Comparison of ENCODE assay signal across 19 mouse cellular contexts in the genomic region with DNA sequence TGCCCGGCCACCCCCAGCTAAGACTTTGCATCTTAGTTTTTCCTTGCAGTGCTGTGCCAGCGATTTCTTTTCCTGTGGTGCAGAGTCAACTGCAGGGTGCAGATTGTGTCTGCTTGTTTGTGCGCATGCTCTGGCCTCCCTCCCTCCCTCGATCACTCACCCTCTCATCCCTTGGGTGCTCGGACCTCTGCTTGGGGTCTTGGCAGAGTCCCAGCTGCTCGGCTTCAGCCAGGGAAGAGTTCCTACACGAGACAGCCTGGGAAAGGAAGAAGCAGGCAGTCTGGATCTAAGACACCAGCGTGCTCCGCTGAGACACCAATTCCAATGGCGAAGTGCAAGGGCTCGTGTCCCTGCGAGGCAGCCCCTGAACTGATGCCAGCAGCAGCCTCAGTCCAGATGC. TPM values are rescaled to one million over a fixed set of nuclear protein-coding genes. Genes with fewer than 3 reads are reported as not detected.
DNase-seq lines count a peak whose midpoint lies in the region; ATAC-seq lines count a peak whose summit lies in the region.
"Had no signal": no experiment of that assay in that cellular context is flagged by ENCODE, and none has a peak within 500 bp of the region (broad histone marks: within the 10 kb centered on the region; RNA-seq: fewer than 3 reads in every experiment).

No protein-coding gene starts in this region.

- ATAC-seq in embryonic facial prominence, embryonic 12.5 days (ENCODE audit: insufficient number of reproducible peaks, insufficient read depth, low FRiP score, low TSS enrichment), result 0 out of 2 replicates have a peak, but pooled peaks have one; percentile 28
- ATAC-seq in kidney, embryonic 15.5 days (replicated peaks; ENCODE audit: low FRiP score), result no peak
- no peak for ATAC-seq in embryonic facial prominence, embryonic 13.5 days (ENCODE audit: insufficient number of reproducible peaks, insufficient read depth, low FRiP score, low TSS enrichment, low read depth)
- ATAC-seq in erythroblast, adult 5-6 weeks (replicated peaks; ENCODE audit: low FRiP score, poor library complexity, severe bottlenecking), result no peak
- ATAC-seq: inflammation-experienced regulatory T-cells, adult 6 months had no signal

- H3K9ac ChIP-seq in embryonic facial prominence, embryonic 12.5 days, result no peak overlapping the region
- H3K9ac ChIP-seq in kidney, embryonic 15.5 days, result no peak overlapping the region
- H3K9ac ChIP-seq in embryonic facial prominence, embryonic 13.5 days, result peak overlapping the region; percentile 51; the same call in 1 of the 2 replicates
- H3K9ac ChIP-seq: forebrain, embryonic 12.5 days; hindbrain, embryonic 12.5 days; stomach, embryonic 15.5 days had no signal

- no peak overlapping the region for H3K4me3 ChIP-seq in embryonic facial prominence, embryonic 12.5 days
- no peak overlapping the region for H3K4me3 ChIP-seq in embryonic facial prominence, embryonic 10.5 days
- H3K4me3 ChIP-seq in kidney, embryonic 15.5 days (replicated peaks), result no peak overlapping the region
- H3K4me3 ChIP-seq in embryonic facial prominence, embryonic 13.5 days, result no peak overlapping the region
- H3K4me3 ChIP-seq: forebrain, embryonic 12.5 days; hindbrain, embryonic 12.5 days; stomach, embryonic 15.5 days had no signal

- no peak overlapping the region for H3K27ac ChIP-seq in embryonic facial prominence, embryonic 12.5 days
- H3K27ac ChIP-seq in embryonic facial prominence, embryonic 10.5 days (replicated peaks), result no peak overlapping the region
- H3K27ac ChIP-seq in kidney, embryonic 15.5 days, result no peak overlapping the region
- peak overlapping the region; percentile 16; the same call in 1 of the 2 replicates for H3K27ac ChIP-seq in embryonic facial prominence, embryonic 13.5 days
- H3K27ac ChIP-seq: forebrain, embryonic 12.5 days; hindbrain, embryonic 12.5 days; stomach, embryonic 15.5 days had no signal

- no peaks in the 10 kb centered on the region for H3K27me3 ChIP-seq in embryonic facial prominence, embryonic 12.5 days
- no peaks in the 10 kb centered on the region for H3K27me3 ChIP-seq in embryonic facial prominence, embryonic 10.5 days (replicated peaks; ENCODE audit: low read depth, poor library complexity, severe bottlenecking)
- H3K27me3 ChIP-seq in kidney, embryonic 15.5 days, result no peaks in the 10 kb centered on the region
- H3K27me3 ChIP-seq in embryonic facial prominence, embryonic 13.5 days, result no peaks in the 10 kb centered on the region
- H3K27me3 ChIP-seq: CH12.LX; forebrain, embryonic 12.5 days; hindbrain, embryonic 12.5 days; stomach, embryonic 15.5 days had no signal

- no peak for DNase-seq in embryonic facial prominence, embryonic 10.5 days (ENCODE audit: low spot score)
- DNase-seq in kidney, adult 11 months, result peak; percentile 37
- peak; percentile 33 to 38 for DNase-seq in kidney, adult 8-10 months
- DNase-seq in retina, postnatal 1 day, result no peak
- DNase-seq: adrenal gland, adult 2 months; cerebellum, adult 2 months; left cerebral cortex, postnatal 4 days; lung, adult 2 months; midbrain, embryonic 14.5 days had no signal

- 54% methylated on average over 12 of the region's 12 CpGs for WGBS in embryonic facial prominence, embryonic 12.5 days
- WGBS in embryonic facial prominence, embryonic 10.5 days, result 72% methylated on average over 12 of the region's 12 CpGs
- 61% methylated on average over 12 of the region's 12 CpGs for WGBS in kidney, embryonic 15.5 days
- 61% methylated on average over 12 of the region's 12 CpGs for WGBS in embryonic facial prominence, embryonic 13.5 days

- H3K36me3 ChIP-seq in embryonic facial prominence, embryonic 12.5 days, result peaks cover 3% of the 10 kb centered on the region
- no peaks in the 10 kb centered on the region for H3K36me3 ChIP-seq in embryonic facial prominence, embryonic 10.5 days (replicated peaks)
- H3K36me3 ChIP-seq in kidney, embryonic 15.5 days, result peaks cover 60% of the 10 kb centered on the region
- H3K36me3 ChIP-seq in embryonic facial prominence, embryonic 13.5 days, result peaks cover 29% of the 10 kb centered on the region

- no peak overlapping the region for H3K4me2 ChIP-seq in embryonic facial prominence, embryonic 12.5 days (replicated peaks)
- no peak overlapping the region for H3K4me2 ChIP-seq in kidney, embryonic 15.5 days
- 0 out of 2 replicates have a peak overlapping the region, but pooled peaks have one; percentile 3 for H3K4me2 ChIP-seq in embryonic facial prominence, embryonic 13.5 days
- H3K4me2 ChIP-seq: forebrain, embryonic 12.5 days; hindbrain, embryonic 12.5 days; liver, embryonic 11.5 days; stomach, embryonic 15.5 days had no signal

- no peaks in the 10 kb centered on the region for H3K4me1 ChIP-seq in embryonic facial prominence, embryonic 12.5 days
- peaks cover 4% of the 10 kb centered on the region for H3K4me1 ChIP-seq in embryonic facial prominence, embryonic 10.5 days
- H3K4me1 ChIP-seq in kidney, embryonic 15.5 days, result no peaks in the 10 kb centered on the region
- 0 out of 2 replicates have a peak, but pooled peaks cover 4% of the 10 kb centered on the region for H3K4me1 ChIP-seq in embryonic facial prominence, embryonic 13.5 days
- H3K4me1 ChIP-seq: forebrain, embryonic 12.5 days; hindbrain, embryonic 12.5 days had no signal

- no peaks in the 10 kb centered on the region for H3K9me3 ChIP-seq in embryonic facial prominence, embryonic 12.5 days
- no peaks in the 10 kb centered on the region for H3K9me3 ChIP-seq in embryonic facial prominence, embryonic 10.5 days
- H3K9me3 ChIP-seq in kidney, embryonic 15.5 days (replicated peaks), result no peaks in the 10 kb centered on the region
- no peaks in the 10 kb centered on the region for H3K9me3 ChIP-seq in embryonic facial prominence, embryonic 13.5 days
- H3K9me3 ChIP-seq: forebrain, embryonic 12.5 days; hindbrain, embryonic 12.5 days; stomach, embryonic 15.5 days had no signal

RNA-seq across cellular contexts. Expression of a gene that starts 15.3 kb away (rescaled TPM):
- polyA plus RNA-seq in embryonic facial prominence, embryonic 12.5 days (2016; fragmentation: Nextera tagmentation; extraction: Ambion mirVana), result 0.27 and 0.37 TPM in 2 replicates
- 0.30 and 0.49 TPM in 2 replicates for polyA plus RNA-seq in embryonic facial prominence, embryonic 10.5 days (2016; fragmentation: Nextera tagmentation; extraction: Ambion mirVana)
- polyA plus RNA-seq in kidney, embryonic 15.5 days (2015; fragmentation: Nextera tagmentation; extraction: Ambion mirVana), result 0.43 and 0.53 TPM in 2 replicates
- polyA plus RNA-seq in embryonic facial prominence, embryonic 13.5 days (2015; fragmentation: Nextera tagmentation; extraction: Ambion mirVana), result 0.21 and 0.22 TPM in 2 replicates
- total RNA-seq in erythroblast, adult 5-6 weeks (2015; ENCODE audit: low replicate concordance), result 0.63 TPM in 1 of 2 replicates, not detected in the other
- total RNA-seq in erythroblast, adult 5-6 weeks (2017; ENCODE audit: low replicate concordance), result not detected in 2 replicates
- polyA plus RNA-seq: inflammation-experienced regulatory T-cells, adult 6 months had no signal

RNA-seq across cellular contexts. Expression of a gene that starts 41.0 kb away (rescaled TPM):
- 10.5 and 17.0 TPM in 2 replicates for polyA plus RNA-seq in embryonic facial prominence, embryonic 12.5 days (2016; fragmentation: Nextera tagmentation; extraction: Ambion mirVana)
- 1.1 and 1.2 TPM in 2 replicates for polyA plus RNA-seq in embryonic facial prominence, embryonic 10.5 days (2016; fragmentation: Nextera tagmentation; extraction: Ambion mirVana)
- polyA plus RNA-seq in kidney, embryonic 15.5 days (2015; fragmentation: Nextera tagmentation; extraction: Ambion mirVana), result 0.72 and 1.2 TPM in 2 replicates
- polyA plus RNA-seq in embryonic facial prominence, embryonic 13.5 days (2015; fragmentation: Nextera tagmentation; extraction: Ambion mirVana), result 1.7 and 2.9 TPM in 2 replicates
- total RNA-seq in erythroblast, adult 5-6 weeks (2015; ENCODE audit: low replicate concordance), result not detected in 2 replicates
- total RNA-seq in erythroblast, adult 5-6 weeks (2017; ENCODE audit: low replicate concordance), result not detected in 2 replicates
- total RNA-seq: CH12.LX had no signal

RNA-seq across cellular contexts. Expression of a gene that starts 51.2 kb away (rescaled TPM):
- 12.3 and 13.0 TPM in 2 replicates for polyA plus RNA-seq in embryonic facial prominence, embryonic 12.5 days (2016; fragmentation: Nextera tagmentation; extraction: Ambion mirVana)
- polyA plus RNA-seq in embryonic facial prominence, embryonic 10.5 days (2016; fragmentation: Nextera tagmentation; extraction: Ambion mirVana), result 4.5 and 5.7 TPM in 2 replicates
- polyA plus RNA-seq in kidney, embryonic 15.5 days (2015; fragmentation: Nextera tagmentation; extraction: Ambion mirVana), result 25.9 and 33.4 TPM in 2 replicates
- polyA plus RNA-seq in embryonic facial prominence, embryonic 13.5 days (2015; fragmentation: Nextera tagmentation; extraction: Ambion mirVana), result 14.4 and 16.7 TPM in 2 replicates
- 11.0 and 15.0 TPM in 2 replicates for total RNA-seq in erythroblast, adult 5-6 weeks (2015; ENCODE audit: low replicate concordance)
- total RNA-seq in erythroblast, adult 5-6 weeks (2017; ENCODE audit: low replicate concordance), result 11.4 and 19.5 TPM in 2 replicates

Comparison
In these comparisons a context has a peak if more than half of its experiments do, and no peak if none do; other contexts are left out.
1. DNase-seq: peak in kidney, adult 11 months (single experiment) and kidney, adult 8-10 months (2 of 2); none in embryonic facial prominence, embryonic 10.5 days (single experiment) and retina, postnatal 1 day (single experiment).